Mouse (Mus musculus) heart, adult 2 months (tissue): ENCODE measurements at regions not wholly inside any gene's neighbourhood (a gene's known extent, or its start where the extent isn't known, plus 50 kb on each side); places are given as distances from the start of the nearest gene placed in this dataset.

Experiments
- DNase-seq, 2 experiments: peaks; one replicate each; pipeline ENCODE4 v3.0.0; 2021
- H3K27ac ChIP-seq: fragments of 200-600 bp; 2 replicates; pipeline ENCODE4 v1.8.1; 2022
- H3K27me3 ChIP-seq: fragments of 200-500 bp; 2 replicates; pipeline ENCODE4 v1.6.1; 2012; ENCODE audit warnings: mild to moderate bottlenecking, low read length, inconsistent platforms, mixed read lengths; ENCODE audit not compliant: control insufficient read depth, insufficient read depth
- H3K36me3 ChIP-seq: fragments of 200-500 bp; 2 replicates; pipeline ENCODE4 v1.6.1; 2012; ENCODE audit warnings: low read length, inconsistent platforms; ENCODE audit not compliant: control insufficient read depth, insufficient read depth
- H3K4me1 ChIP-seq: fragments of 200-500 bp; 2 replicates; pipeline ENCODE4 v1.6.1; 2011; ENCODE audit warnings: low read length; ENCODE audit not compliant: control insufficient read depth, insufficient read depth
- H3K4me3 ChIP-seq: fragments of 200-600 bp; 2 replicates; pipeline ENCODE4 v1.8.1; 2022
- H3K79me2 ChIP-seq: fragments of 200-500 bp; replicated peaks from 2 replicates; pipeline ENCODE4 v1.6.1; 2012; ENCODE audit warnings: mild to moderate bottlenecking, inconsistent platforms, low read length, moderate library complexity, mixed read lengths; ENCODE audit not compliant: control insufficient read depth, insufficient read depth
- H3K9ac ChIP-seq: fragments of 200-500 bp; 2 replicates; pipeline ENCODE4 v1.6.1; 2012; ENCODE audit warnings: low read depth, mild to moderate bottlenecking, control low read depth, inconsistent platforms, low read length, mixed read lengths
- CTCF ChIP-seq: fragments of 200-600 bp; IDR thresholded peaks from 2 replicates; pipeline ENCODE4 v1.8.1; 2022; ENCODE audit warnings: antibody characterized with exemption, mild to moderate bottlenecking, moderate library complexity
- EP300 ChIP-seq: fragments of 200-500 bp; IDR thresholded peaks from 2 replicates; pipeline ENCODE4 v1.6.1; 2011; ENCODE audit warnings: low read depth, low read length, control low read depth; ENCODE audit not compliant: insufficient read depth
- POLR2A ChIP-seq: fragments of 200-500 bp; IDR thresholded peaks from 2 replicates; pipeline ENCODE4 v1.6.1; 2011; ENCODE audit warnings: mild to moderate bottlenecking, low read depth, low read length, control low read depth; ENCODE audit not compliant: insufficient read depth
- WGBS: fragments of 180-500 bp; shearing (Covaris S2); methylation state at CpG from one replicate; pipeline ENCODE4 v1.1.7; 2018; 5-methylcytosine and 5-hydroxymethylcytosine counted together
- intact Hi-C: fragments of 180-260 bp; cut with DNase I; formaldehyde crosslinking; loops from one replicate; pipeline ENCODE4 v1.15.1; 2025

- no peak overlapping the region for H3K9ac ChIP-seq
- intact Hi-C loops, result loop anchor here (10.0 kb wide), 1 partner anchor 353 kb away; the partner anchor contains the start of gene Rgma
Observed at GRCm38 (mm10) chr7:73021786-73022185, 353.5 kb upstream of the Rgma start.

GRCm38 (mm10) chr7:73025640-73026039 lies 349.7 kb upstream of the Rgma start:
- 49% methylated on average over 5 of the region's 5 CpGs for WGBS
- H3K79me2 ChIP-seq, result no peaks in the 10 kb centered on the region
- H3K27me3 ChIP-seq, result no peaks in the 10 kb centered on the region
- H3K27ac ChIP-seq, result no peak overlapping the region
- no peak overlapping the region for H3K9ac ChIP-seq
- DNase-seq, result no peak
- TF ChIP-seq CTCF, result peak; percentile 63
- no peak for TF ChIP-seq POLR2A
- H3K36me3 ChIP-seq, result no peaks in the 10 kb centered on the region
- intact Hi-C loops, result loop anchor here (10.0 kb wide), 1 partner anchor 349 kb away; the partner anchor contains the start of gene Rgma
- no peaks in the 10 kb centered on the region for H3K4me1 ChIP-seq
- H3K4me3 ChIP-seq, result no peak overlapping the region

More at GRCm38 (mm10) chr7:73021786-73022185, 353.5 kb upstream of the Rgma start:
- no peak overlapping the region for H3K4me3 ChIP-seq
- WGBS, result 76% methylated on average over 2 of the region's 2 CpGs
- H3K4me1 ChIP-seq, result no peaks in the 10 kb centered on the region
- no peak for DNase-seq
- H3K79me2 ChIP-seq, result no peaks in the 10 kb centered on the region
- no peak overlapping the region for H3K27ac ChIP-seq
- TF ChIP-seq EP300 (no peak), POLR2A (no peak), CTCF (no peak)
- H3K27me3 ChIP-seq, result no peaks in the 10 kb centered on the region
- H3K36me3 ChIP-seq, result no peaks in the 10 kb centered on the region

- Histone ChIP-seq H3K36me3 (no peaks in the 10 kb centered on the region), H3K79me2 (no peaks in the 10 kb centered on the region), H3K9ac (no peak overlapping the region), H3K27me3 (no peaks in the 10 kb centered on the region), H3K4me3 (no peak overlapping the region), H3K4me1 (no peaks in the 10 kb centered on the region), H3K27ac (no peak overlapping the region)
- no peak for DNase-seq
- TF ChIP-seq CTCF (no peak), EP300 (no peak), POLR2A (no peak)
- intact Hi-C loops, result loop anchor here (10.0 kb wide), 1 partner anchor 346 kb away; the partner anchor contains the start of gene Rgma
- 50% methylated on average over 6 of the region's 6 CpGs for WGBS
Observed at GRCm38 (mm10) chr7:73028952-73029351, 346.4 kb upstream of the Rgma start.

- H3K27me3 ChIP-seq, result no peaks in the 10 kb centered on the region
- H3K9ac ChIP-seq, result no peak overlapping the region
- no peak overlapping the region for H3K27ac ChIP-seq
- 75% methylated on average over 5 of the region's 5 CpGs for WGBS
- H3K4me3 ChIP-seq, result no peak overlapping the region
- TF ChIP-seq CTCF (no peak), EP300 (no peak)
- DNase-seq, result no peak
- H3K79me2 ChIP-seq, result no peaks in the 10 kb centered on the region
- H3K4me1 ChIP-seq, result peaks cover 2% of the 10 kb centered on the region
- intact Hi-C loops, result loop anchor here (10.0 kb wide), 1 partner anchor 243 kb away; no protein-coding TSS in a partner anchor
- no peaks in the 10 kb centered on the region for H3K36me3 ChIP-seq
Observed at GRCm38 (mm10) chr7:73031407-73031806, 343.9 kb upstream of the Rgma start.

GRCm38 (mm10) chr7:73032316-73032980 lies 342.9 kb upstream of the Rgma start:
- Histone ChIP-seq H3K79me2 (no peaks in the 10 kb centered on the region), H3K36me3 (no peaks in the 10 kb centered on the region), H3K9ac (no peak overlapping the region), H3K4me1 (peaks cover 4% of the 10 kb centered on the region), H3K27me3 (no peaks in the 10 kb centered on the region), H3K27ac (no peak overlapping the region), H3K4me3 (no peak overlapping the region)
- intact Hi-C loops, result loop anchor here (10.0 kb wide), 1 partner anchor 242 kb away; no protein-coding TSS in a partner anchor
- DNase-seq, result no peak
- WGBS, result 75% methylated on average over 23 of the region's 23 CpGs
- TF ChIP-seq POLR2A (no peak), CTCF (no peak), EP300 (no peak)

GRCm38 (mm10) chr7:73036801-73037555 lies 338.3 kb upstream of the Rgma start:
- H3K36me3 ChIP-seq, result no peaks in the 10 kb centered on the region
- H3K4me3 ChIP-seq, result no peak overlapping the region
- H3K79me2 ChIP-seq, result no peaks in the 10 kb centered on the region
- H3K27ac ChIP-seq, result peak overlapping the region; percentile 60
- no peak overlapping the region for H3K9ac ChIP-seq
- intact Hi-C loops, result loop anchor here (10.0 kb wide), 1 partner anchor 238 kb away; no protein-coding TSS in a partner anchor
- peak; percentile 78 to 88 for DNase-seq
- H3K4me1 ChIP-seq, result peaks cover 6% of the 10 kb centered on the region
- no peaks in the 10 kb centered on the region for H3K27me3 ChIP-seq
- 28% methylated on average over 20 of the region's 20 CpGs for WGBS
- TF ChIP-seq EP300 (peak; percentile 91), CTCF (peak; percentile 52), POLR2A (no peak)
